Mouse (Mus musculus) neural tube, embryonic 15.5 days (tissue): ENCODE data around the gene Adig. TPM values are rescaled to one million over a fixed set of nuclear protein-coding genes. Genes with fewer than 3 reads are reported as not detected.
A peak's percentile ranks its signal among the peaks of the same experiment; 100 is the strongest.

Source experiments
- ATAC-seq: fragments of 200-750 bp; cut with Nextera tagmentation; 2 replicates; pipeline ENCODE4 v1.8.0; 2017; ENCODE audit warnings: mild to moderate bottlenecking, moderate TSS enrichment, moderate library complexity; ENCODE audit not compliant: low FRiP score
- H3K27ac ChIP-seq: fragments of 300-500 bp; sonication (generic); replicated peaks from 2 replicates; pipeline ENCODE4 v1.5.1; 2015; ENCODE audit warnings: mild to moderate bottlenecking, inconsistent platforms
- H3K27me3 ChIP-seq: fragments of 300-500 bp; sonication (generic); replicated peaks from 2 replicates; pipeline ENCODE4 v1.6.1; 2015; ENCODE audit warnings: inconsistent platforms
- H3K36me3 ChIP-seq: fragments of 300-500 bp; sonication (generic); 2 replicates; pipeline ENCODE4 v1.6.1; 2015; ENCODE audit warnings: inconsistent platforms
- H3K4me1 ChIP-seq: fragments of 300-500 bp; sonication (generic); 2 replicates; pipeline ENCODE4 v1.6.1; 2015; ENCODE audit warnings: inconsistent platforms
- H3K4me2 ChIP-seq: fragments of 300-500 bp; sonication (generic); 2 replicates; pipeline ENCODE4 v1.6.1; 2015; ENCODE audit warnings: inconsistent platforms, mild to moderate bottlenecking, moderate library complexity
- H3K4me3 ChIP-seq: fragments of 300-500 bp; sonication (generic); replicated peaks from 2 replicates; pipeline ENCODE4 v1.5.1; 2015; ENCODE audit warnings: mild to moderate bottlenecking, inconsistent platforms
- H3K9ac ChIP-seq: fragments of 300-500 bp; sonication (generic); replicated peaks from 2 replicates; pipeline ENCODE4 v1.6.1; 2015; ENCODE audit warnings: mild to moderate bottlenecking, inconsistent platforms
- H3K9me3 ChIP-seq: fragments of 300-500 bp; sonication (generic); replicated peaks from 2 replicates; pipeline ENCODE4 v1.6.1; 2016; ENCODE audit warnings: inconsistent platforms
- WGBS: fragments of 180-500 bp; shearing (Covaris S2); methylation state at CpG from one replicate; pipeline ENCODE4 v1.1.7; 2015; ENCODE audit warnings: mixed read lengths; 5-methylcytosine and 5-hydroxymethylcytosine counted together
- polyA plus RNA-seq: library from polyadenylated mRNA; unstranded; fragments of >200 nt; fragmentation: Nextera tagmentation; extraction: Ambion mirVana; gene quantifications from 2 replicates; pipeline ENCODE4 v1.2.1, GENCODE M21; 2015

Gene Adig
- polyA plus RNA-seq, 1 experiment from 2014 or later, result not detected

DNA sequence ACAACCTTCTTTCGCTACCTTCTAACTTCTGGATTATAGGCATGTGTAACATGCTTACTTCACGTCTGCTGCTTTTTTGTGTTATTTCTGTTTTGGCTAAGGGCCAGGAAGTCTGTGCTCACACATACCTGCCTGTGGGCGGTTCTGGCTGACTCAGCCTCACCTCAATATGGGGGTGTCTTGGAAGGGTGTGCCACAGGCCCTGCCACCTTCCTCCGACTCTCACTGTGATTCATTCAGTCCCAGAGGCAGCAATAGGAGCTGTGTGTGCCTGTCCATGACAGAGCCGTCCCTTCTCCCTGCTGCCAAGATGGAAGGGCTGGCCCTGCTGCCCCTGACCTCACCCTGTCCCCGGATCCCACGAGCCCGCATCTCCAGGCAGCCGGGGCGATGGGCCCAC lies 10.1 kb downstream of the Adig start, which contains the start of gene Arhgap40:
TSS of gene Arhgap40 (plus strand) at position 269 of the 400 bp plus-strand sequence.
- Histone ChIP-seq H3K9ac (no peak within 1 kb of the TSS), H3K4me2 (no peak within 1 kb of the TSS), H3K4me3 (no peak within 1 kb of the TSS), H3K9me3 (no peaks in the 10 kb centered on the region), H3K27me3 (no peaks in the 10 kb centered on the region), H3K36me3 (no peaks in the 10 kb centered on the region), H3K27ac (no peak within 1 kb of the TSS), H3K4me1 (no peaks in the 10 kb centered on the region)
- ATAC-seq, result no peak
- 89% methylated on average over 10 of the region's 10 CpGs for WGBS

DNA sequence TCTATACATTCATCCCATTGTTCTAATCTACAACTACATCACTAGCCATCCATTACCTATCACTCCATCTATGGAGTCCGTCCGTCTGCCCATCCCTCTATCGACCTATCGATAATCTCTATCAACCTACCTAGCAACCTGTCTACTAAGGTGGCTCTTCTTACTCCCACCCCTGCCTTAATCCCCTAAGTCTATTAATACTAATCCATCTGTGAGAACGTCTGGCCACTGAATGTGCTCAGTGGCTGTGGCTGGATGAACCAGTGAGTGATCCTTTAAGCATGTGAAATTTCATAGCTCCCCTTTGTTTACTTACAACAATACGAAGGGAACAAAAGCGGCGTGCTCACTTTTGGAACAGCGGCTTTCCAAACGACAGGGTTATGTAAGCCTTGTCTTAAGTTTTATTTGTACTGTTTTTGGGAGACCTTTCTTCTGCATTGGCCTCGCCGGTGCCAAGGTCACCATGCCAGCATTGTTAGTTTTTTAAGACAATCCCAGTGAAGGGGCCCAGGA lies 11.5 kb downstream of the Adig start:
- Histone ChIP-seq H3K27me3 (no peaks in the 10 kb centered on the region), H3K4me3 (no peak overlapping the region), H3K4me1 (no peaks in the 10 kb centered on the region), H3K9me3 (no peaks in the 10 kb centered on the region), H3K36me3 (no peaks in the 10 kb centered on the region), H3K9ac (no peak overlapping the region), H3K4me2 (no peak overlapping the region), H3K27ac (no peak overlapping the region)
- 84% methylated on average over 12 of the region's 12 CpGs for WGBS
- ATAC-seq, result no peak

DNA sequence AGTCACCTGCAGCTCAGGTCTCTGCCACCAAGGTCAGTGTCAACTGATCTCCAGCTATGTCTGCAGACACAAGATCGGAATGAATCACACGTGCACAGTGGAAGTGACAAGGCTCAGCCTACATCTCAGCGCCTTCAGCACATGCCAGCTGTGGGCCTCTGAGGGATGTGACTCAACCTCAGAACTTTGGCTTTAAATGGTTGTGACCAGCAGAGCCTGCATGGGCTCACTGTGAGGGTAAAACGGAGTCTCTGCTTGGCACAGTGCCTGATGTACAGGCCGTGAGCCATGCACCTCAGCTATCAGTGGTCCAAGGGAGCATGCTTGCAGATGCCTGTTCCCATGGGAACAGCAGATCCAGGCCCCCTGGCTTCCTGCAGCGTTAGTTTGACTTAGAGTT lies 16.2 kb downstream of the Adig start:
- no peaks in the 10 kb centered on the region for H3K36me3 ChIP-seq
- no peaks in the 10 kb centered on the region for H3K27me3 ChIP-seq
- H3K4me3 ChIP-seq, result no peak overlapping the region
- no peak overlapping the region for H3K9ac ChIP-seq
- 62% methylated on average over 6 of the region's 6 CpGs for WGBS
- H3K27ac ChIP-seq, result no peak overlapping the region
- ATAC-seq, result no peak
- no peak overlapping the region for H3K4me2 ChIP-seq
- H3K9me3 ChIP-seq, result no peaks in the 10 kb centered on the region
- no peaks in the 10 kb centered on the region for H3K4me1 ChIP-seq

DNA sequence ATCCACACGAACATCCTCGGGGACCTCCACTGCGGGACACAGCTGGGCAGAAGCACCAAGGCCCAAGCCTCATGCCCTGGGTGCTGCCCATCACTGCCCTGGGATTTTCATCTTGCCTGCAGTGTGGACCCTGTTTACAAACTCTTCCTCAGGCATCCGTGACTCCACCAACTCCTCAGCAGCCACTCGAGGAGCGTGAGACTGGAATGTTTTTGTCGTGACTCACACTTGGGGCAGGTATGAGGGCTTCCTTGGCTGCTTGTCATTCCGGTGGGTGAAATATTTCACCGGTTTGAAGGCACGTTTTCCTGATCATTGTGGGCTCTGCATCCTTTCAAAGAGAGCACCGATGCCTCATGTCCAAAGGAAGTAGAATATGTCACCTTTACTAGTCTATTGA lies 16.7 kb downstream of the Adig start:
- H3K27ac ChIP-seq, result no peak overlapping the region
- no peaks in the 10 kb centered on the region for H3K27me3 ChIP-seq
- no peak overlapping the region for H3K4me3 ChIP-seq
- no peaks in the 10 kb centered on the region for H3K9me3 ChIP-seq
- no peak overlapping the region for H3K9ac ChIP-seq
- ATAC-seq, result no peak
- no peak overlapping the region for H3K4me2 ChIP-seq
- H3K4me1 ChIP-seq, result no peaks in the 10 kb centered on the region
- WGBS, result 86% methylated on average over 11 of the region's 11 CpGs
- no peaks in the 10 kb centered on the region for H3K36me3 ChIP-seq

DNA sequence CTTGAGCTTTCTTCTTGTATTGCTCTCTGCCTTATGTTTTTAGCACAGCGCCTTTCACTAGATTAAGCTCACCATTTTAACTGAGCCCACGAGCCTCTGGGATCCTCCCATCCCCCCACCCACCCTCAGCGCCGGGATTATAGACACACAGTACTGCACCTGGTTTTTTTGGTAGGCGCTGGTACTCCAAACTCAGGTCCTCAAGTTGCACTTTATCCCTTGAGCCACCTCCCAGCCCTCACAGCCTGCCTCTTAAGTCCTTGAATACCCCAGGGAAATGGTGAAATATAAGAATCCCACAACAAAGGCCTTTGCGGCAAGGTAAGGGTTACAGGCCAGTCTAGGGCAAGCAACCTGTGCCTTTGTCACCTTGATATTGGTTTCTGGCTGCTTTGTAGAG lies 17.4 kb downstream of the Adig start:
- no peak overlapping the region for H3K4me3 ChIP-seq
- no peaks in the 10 kb centered on the region for H3K9me3 ChIP-seq
- no peak overlapping the region for H3K4me2 ChIP-seq
- no peak for ATAC-seq
- H3K4me1 ChIP-seq, result no peaks in the 10 kb centered on the region
- H3K36me3 ChIP-seq, result no peaks in the 10 kb centered on the region
- 85% methylated on average over 6 of the region's 6 CpGs for WGBS
- no peaks in the 10 kb centered on the region for H3K27me3 ChIP-seq
- no peak overlapping the region for H3K9ac ChIP-seq
- no peak overlapping the region for H3K27ac ChIP-seq

DNA sequence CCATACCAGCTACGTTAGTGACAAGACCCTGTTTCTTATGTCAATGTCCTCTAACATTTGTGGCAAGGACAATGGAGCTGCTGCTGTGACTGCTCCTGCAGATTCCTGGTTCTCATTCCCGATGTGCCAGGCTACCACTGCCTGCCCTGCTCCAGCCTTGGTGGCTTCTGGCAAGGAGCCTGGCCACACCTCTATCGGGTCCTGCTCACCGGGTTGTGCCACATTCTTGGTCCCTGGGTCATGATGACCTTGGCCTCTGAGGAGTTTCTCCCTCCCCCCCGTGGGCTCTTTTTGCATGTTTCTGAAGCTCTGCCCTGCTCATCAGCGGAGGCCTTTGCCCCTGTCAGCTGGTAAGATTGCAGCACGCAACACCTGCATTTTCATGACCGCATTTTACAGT lies 20.6 kb downstream of the Adig start:
- Histone ChIP-seq H3K4me1 (no peaks in the 10 kb centered on the region), H3K27me3 (no peaks in the 10 kb centered on the region), H3K4me2 (no peak overlapping the region), H3K9ac (no peak overlapping the region), H3K36me3 (no peaks in the 10 kb centered on the region), H3K4me3 (no peak overlapping the region), H3K27ac (no peak overlapping the region), H3K9me3 (no peaks in the 10 kb centered on the region)
- 83% methylated on average over 8 of the region's 8 CpGs for WGBS
- no peak for ATAC-seq

DNA sequence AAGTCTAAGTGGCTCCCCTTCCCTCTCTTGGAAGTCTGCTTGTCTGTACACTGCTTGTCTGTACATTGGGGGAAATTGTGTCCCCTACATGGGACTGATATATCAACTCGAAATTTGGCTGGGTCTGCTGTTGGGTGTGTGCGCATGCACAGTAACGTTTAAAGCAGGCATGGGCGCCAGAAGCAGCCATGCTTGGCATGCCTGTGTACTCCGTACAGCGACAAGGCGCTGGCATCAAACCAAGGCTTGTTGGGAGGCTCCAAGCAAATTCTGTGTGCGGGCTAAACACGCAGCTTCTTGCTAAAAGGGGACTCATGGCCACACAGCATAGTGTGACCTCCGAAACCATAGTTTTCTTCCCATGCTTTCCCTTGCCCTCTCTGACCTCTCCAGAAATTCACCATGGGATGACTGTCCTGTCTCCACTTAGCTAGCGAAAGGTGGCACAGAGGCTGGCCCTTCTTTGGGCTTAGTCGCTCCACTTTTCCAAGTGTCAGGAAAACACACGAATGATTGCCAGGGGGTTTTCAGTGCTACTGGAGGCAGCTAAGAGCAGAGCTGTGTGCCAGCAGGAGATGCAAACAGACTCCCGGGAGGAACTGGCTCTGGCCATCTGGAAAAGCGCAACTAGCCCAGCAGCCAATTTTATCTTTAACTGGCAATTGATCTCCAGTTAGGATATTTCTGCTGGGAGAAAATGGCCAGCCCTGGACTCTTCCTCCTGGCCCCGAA lies 21.9 kb downstream of the Adig start:
- H3K9me3 ChIP-seq, result no peaks in the 10 kb centered on the region
- H3K4me1 ChIP-seq, result no peaks in the 10 kb centered on the region
- WGBS, result 76% methylated on average over 16 of the region's 16 CpGs
- no peak overlapping the region for H3K4me2 ChIP-seq
- no peaks in the 10 kb centered on the region for H3K27me3 ChIP-seq
- H3K4me3 ChIP-seq, result no peak overlapping the region
- H3K36me3 ChIP-seq, result no peaks in the 10 kb centered on the region
- no peak overlapping the region for H3K27ac ChIP-seq
- no peak overlapping the region for H3K9ac ChIP-seq
- no peak; the same call in 1 of the 2 replicates for ATAC-seq

DNA sequence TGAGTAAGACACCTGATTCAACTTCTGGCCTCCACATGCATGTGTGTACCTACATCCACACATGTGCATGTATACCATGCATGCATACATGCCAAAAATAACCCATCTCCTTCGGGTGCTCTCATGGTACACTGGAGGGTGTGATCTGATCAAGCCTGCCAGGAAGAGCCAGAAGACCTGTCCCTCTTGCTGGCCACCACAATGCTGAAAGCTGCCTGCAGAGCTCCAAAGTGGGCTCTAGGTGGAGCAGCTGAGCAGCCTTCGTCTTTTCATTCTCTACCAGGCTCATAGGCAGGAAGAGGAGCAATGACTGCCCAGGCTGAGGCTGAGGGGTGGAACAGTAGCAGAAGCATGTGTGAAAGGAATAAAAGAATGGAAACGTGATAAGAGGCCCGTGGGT lies 31.7 kb downstream of the Adig start:
- no peaks in the 10 kb centered on the region for H3K27me3 ChIP-seq
- H3K9me3 ChIP-seq, result no peaks in the 10 kb centered on the region
- 6% methylated on average over 4 of the region's 4 CpGs for WGBS
- no peak overlapping the region for H3K9ac ChIP-seq
- H3K27ac ChIP-seq, result no peak overlapping the region
- no peak overlapping the region for H3K4me3 ChIP-seq
- peak; percentile 53; the same call in 1 of the 2 replicates for ATAC-seq
- H3K36me3 ChIP-seq, result no peaks in the 10 kb centered on the region
- H3K4me1 ChIP-seq, result no peaks in the 10 kb centered on the region
- no peak overlapping the region for H3K4me2 ChIP-seq

DNA sequence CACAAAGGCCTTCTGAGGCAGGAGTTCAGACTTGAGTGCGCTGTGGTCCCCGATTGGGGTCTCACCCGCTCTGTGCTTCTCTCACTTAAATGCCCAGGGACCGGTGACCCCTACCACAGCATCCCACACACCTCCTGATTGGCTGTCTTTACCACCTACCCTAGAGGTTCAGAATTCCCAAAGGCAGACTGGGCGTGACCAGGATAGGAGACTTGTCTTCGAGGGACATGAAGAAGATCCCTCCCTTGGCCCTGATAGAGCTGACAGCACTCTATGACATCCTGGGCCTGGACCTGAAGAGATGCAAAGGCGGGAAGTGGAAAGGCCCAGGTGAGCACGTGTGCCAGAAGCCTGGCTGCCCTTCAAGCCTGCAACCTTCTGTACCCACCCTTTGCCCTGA lies 32.1 kb downstream of the Adig start:
- Histone ChIP-seq H3K9me3 (no peaks in the 10 kb centered on the region), H3K4me3 (no peak overlapping the region), H3K36me3 (no peaks in the 10 kb centered on the region), H3K4me1 (no peaks in the 10 kb centered on the region), H3K4me2 (no peak overlapping the region), H3K9ac (no peak overlapping the region), H3K27ac (no peak overlapping the region), H3K27me3 (no peaks in the 10 kb centered on the region)
- ATAC-seq, result no peak
- WGBS, result 79% methylated on average over 8 of the region's 8 CpGs

DNA sequence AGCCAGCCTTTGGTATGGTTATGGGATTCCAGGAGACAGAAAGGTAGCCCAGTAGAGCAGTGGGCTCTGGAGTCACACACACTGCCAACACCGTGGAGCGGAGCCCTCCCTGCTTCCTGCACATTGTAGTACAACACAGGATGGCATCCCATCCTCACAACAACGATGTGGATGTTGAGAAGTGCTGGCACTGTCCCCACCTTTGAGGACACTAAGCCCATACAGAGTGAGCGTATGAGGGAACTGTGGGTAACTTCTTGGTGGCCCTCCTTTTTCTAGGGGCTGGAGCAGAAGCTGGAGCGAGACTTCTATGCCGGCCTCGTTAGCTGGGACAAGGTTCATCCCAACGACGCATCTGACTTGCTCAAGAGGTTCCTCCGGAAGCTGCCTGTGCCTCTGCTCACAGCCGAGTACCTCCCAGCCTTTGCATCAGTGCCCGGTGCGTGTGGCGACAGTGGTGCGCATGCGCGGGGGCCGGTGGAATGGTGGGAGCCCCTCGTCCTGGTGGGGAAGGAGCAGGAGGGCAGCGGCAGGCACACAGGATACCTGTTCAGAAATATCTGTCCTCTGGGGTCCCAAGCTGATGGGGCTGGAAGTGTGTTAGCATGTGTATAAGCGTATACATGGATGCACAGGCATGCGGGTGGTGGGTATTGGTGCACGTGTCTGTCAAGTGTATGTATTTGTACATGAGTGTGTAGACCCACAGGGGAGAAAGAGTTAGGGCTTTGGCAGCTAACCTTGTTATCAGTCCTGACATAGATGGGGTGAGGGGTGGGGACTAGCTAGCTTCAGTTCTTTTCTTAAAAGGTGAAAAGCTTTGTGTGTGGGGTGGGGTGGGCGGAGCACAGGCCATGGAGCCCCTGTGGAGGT lies 37.3 kb downstream of the Adig start:
- H3K4me1 ChIP-seq, result peaks cover 3% of the 10 kb centered on the region; the same call in 1 of the 2 replicates
- H3K27me3 ChIP-seq, result no peaks in the 10 kb centered on the region
- ATAC-seq, result peak; percentile 73; the same call in 1 of the 2 replicates
- H3K27ac ChIP-seq, result no peak overlapping the region
- H3K4me3 ChIP-seq, result 0 out of 2 replicates have a peak overlapping the region, but pooled peaks have one; percentile 12
- H3K9me3 ChIP-seq, result no peaks in the 10 kb centered on the region
- no peak overlapping the region for H3K9ac ChIP-seq
- 55% methylated on average over 24 of the region's 24 CpGs for WGBS
- H3K4me2 ChIP-seq, result peak overlapping the region; percentile 46
- H3K36me3 ChIP-seq, result no peaks in the 10 kb centered on the region

DNA sequence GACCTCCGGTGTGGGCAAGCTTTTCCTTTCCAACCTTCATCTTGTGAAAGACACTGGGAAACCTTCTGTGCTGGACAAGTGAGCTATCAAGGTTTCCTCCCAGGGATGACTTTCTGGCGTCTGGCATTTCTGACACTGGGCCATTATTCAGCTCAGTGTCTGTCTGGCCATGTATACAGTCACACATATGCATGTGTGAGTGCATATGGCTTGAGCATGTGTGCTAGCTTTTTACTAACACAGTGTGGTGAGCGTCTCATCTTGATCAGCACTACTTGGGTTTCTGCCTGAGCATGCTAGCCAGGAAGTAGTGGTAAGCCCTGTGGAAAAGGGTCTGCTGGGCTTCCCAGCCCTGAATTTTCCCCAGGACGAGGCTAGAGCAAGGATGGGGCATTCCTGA lies 38.9 kb downstream of the Adig start:
- H3K9ac ChIP-seq, result no peak overlapping the region
- 49% methylated on average over 4 of the region's 4 CpGs for WGBS

DNA sequence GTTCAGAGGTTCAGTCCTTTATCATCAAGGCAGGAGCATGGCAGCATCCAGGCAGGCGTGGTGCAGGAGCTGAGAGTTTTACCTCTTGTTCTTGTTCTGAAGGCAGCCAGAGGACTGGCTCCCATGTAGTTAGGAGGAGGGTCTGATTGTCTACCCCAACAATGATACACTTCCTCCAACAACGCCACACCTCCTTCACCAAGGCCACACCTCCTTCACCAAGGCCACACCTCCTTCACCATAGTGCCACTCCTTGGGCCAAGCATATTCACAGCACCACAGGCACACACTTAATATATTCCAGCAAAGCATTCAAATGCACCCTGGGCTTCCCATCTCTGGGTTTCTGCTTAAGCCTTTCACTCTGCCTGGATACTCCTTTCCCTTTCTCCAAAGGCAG lies 42.9 kb downstream of the Adig start:
- no peak overlapping the region for H3K4me2 ChIP-seq
- no peak overlapping the region for H3K9ac ChIP-seq
- H3K36me3 ChIP-seq, result no peaks in the 10 kb centered on the region
- ATAC-seq, result no peak
- H3K27ac ChIP-seq, result no peak overlapping the region
- H3K4me3 ChIP-seq, result no peak overlapping the region
- 73% methylated on average over 2 of the region's 2 CpGs for WGBS
- H3K27me3 ChIP-seq, result 0 out of 2 replicates have a peak, but pooled peaks cover 9% of the 10 kb centered on the region
- peaks cover 7% of the 10 kb centered on the region for H3K4me1 ChIP-seq
- H3K9me3 ChIP-seq, result no peaks in the 10 kb centered on the region

More for the DNA sequence above, 38.9 kb downstream of the Adig start:
- no peak overlapping the region for H3K4me2 ChIP-seq
- ATAC-seq, result no peak
- no peaks in the 10 kb centered on the region for H3K27me3 ChIP-seq
- H3K36me3 ChIP-seq, result no peaks in the 10 kb centered on the region
- no peak overlapping the region for H3K4me3 ChIP-seq
- no peaks in the 10 kb centered on the region for H3K9me3 ChIP-seq
- H3K4me1 ChIP-seq, result peaks cover 4% of the 10 kb centered on the region
- no peak overlapping the region for H3K27ac ChIP-seq
